8 mouse cellular contexts compared by ENCODE assay signal in the genomic region with DNA sequence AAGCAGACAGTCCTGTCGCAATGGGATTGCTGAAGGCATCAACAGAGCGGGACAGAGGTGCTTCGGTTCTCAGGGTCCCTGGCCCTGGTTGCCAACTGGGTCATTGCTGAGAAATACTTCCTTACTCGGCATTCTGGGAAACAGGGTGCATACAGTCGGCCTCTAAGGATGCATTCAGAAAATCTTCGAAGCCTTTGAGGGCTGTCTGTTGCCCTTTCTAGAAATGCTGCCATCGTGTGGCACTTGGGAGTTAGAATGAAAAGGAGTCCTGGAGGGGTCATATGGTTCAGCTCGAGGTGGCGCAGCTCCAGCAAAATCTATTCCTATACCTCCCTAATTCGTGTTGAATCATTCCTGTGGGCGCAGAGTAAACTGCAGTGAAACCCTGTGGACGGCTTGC. TPM values are rescaled to one million over a fixed set of nuclear protein-coding genes. Genes with fewer than 3 reads are reported as not detected.
DNase-seq lines count a peak whose midpoint lies in the region; ATAC-seq and TF ChIP-seq lines count a peak whose summit lies in the region.

No protein-coding gene starts in this region.

- 46% methylated on average over 12 of the region's 12 CpGs for WGBS in hindbrain, embryonic 10.5 days
- 49% methylated on average over 12 of the region's 12 CpGs for WGBS in hindbrain, embryonic 16.5 days
- 55% methylated on average over 12 of the region's 12 CpGs for WGBS in forebrain, embryonic 13.5 days

- H3K4me2 ChIP-seq in hindbrain, embryonic 16.5 days (ENCODE audit: low read length), result no peak overlapping the region
- H3K4me2 ChIP-seq in forebrain, embryonic 13.5 days, result no peak overlapping the region

- peaks cover 10% of the 10 kb centered on the region for H3K4me1 ChIP-seq in hindbrain, embryonic 10.5 days (replicated peaks)
- H3K4me1 ChIP-seq in hindbrain, embryonic 16.5 days (ENCODE audit: control insufficient read depth, insufficient read depth, low read depth, low read length), result no peaks in the 10 kb centered on the region
- peaks cover 43% of the 10 kb centered on the region for H3K4me1 ChIP-seq in E14TG2a.4 (replicated peaks; ENCODE audit: low read depth, low read length)
- H3K4me1 ChIP-seq in forebrain, embryonic 13.5 days, result no peaks in the 10 kb centered on the region

- no peak overlapping the region for H3K27ac ChIP-seq in hindbrain, embryonic 10.5 days
- no peak overlapping the region for H3K27ac ChIP-seq in hindbrain, embryonic 16.5 days (ENCODE audit: low read depth, low read length)
- H3K27ac ChIP-seq in forebrain, embryonic 13.5 days, result no peak overlapping the region

- DNase-seq in hindbrain, embryonic 10.5 days (ENCODE audit: low spot score), result peak; percentile 7
- DNase-seq in brain, embryonic 14.5 days (ENCODE audit: low read depth), result no peak
- peak; percentile 75 for DNase-seq in kidney, postnatal 10 days
- peak; percentile 24 for DNase-seq in neural tube, embryonic 10.5 days (ENCODE audit: extremely low spot score, low spot score)
- DNase-seq in urinary bladder, adult 18-20 months (ENCODE audit: low spot score in 2 of 2), result no peak

- no peak overlapping the region for H3K4me3 ChIP-seq in hindbrain, embryonic 10.5 days
- no peak overlapping the region for H3K4me3 ChIP-seq in hindbrain, embryonic 16.5 days (ENCODE audit: low read length)
- H3K4me3 ChIP-seq in E14TG2a.4 (replicated peaks; ENCODE audit: low read length), result 0 out of 2 replicates have a peak overlapping the region, but pooled peaks have one; percentile 18
- H3K4me3 ChIP-seq in forebrain, embryonic 13.5 days, result no peak overlapping the region

- no peaks in the 10 kb centered on the region for H3K27me3 ChIP-seq in hindbrain, embryonic 10.5 days (ENCODE audit: insufficient read depth, poor library complexity, severe bottlenecking)
- no peaks in the 10 kb centered on the region for H3K27me3 ChIP-seq in hindbrain, embryonic 16.5 days (replicated peaks; ENCODE audit: control insufficient read depth, insufficient read depth, low read length)
- no peaks in the 10 kb centered on the region for H3K27me3 ChIP-seq in E14TG2a.4 (ENCODE audit: insufficient read depth, low read length)
- H3K27me3 ChIP-seq in forebrain, embryonic 13.5 days, result no peaks in the 10 kb centered on the region

- no peaks in the 10 kb centered on the region for H3K9me3 ChIP-seq in hindbrain, embryonic 10.5 days
- no peaks in the 10 kb centered on the region for H3K9me3 ChIP-seq in hindbrain, embryonic 16.5 days (ENCODE audit: control insufficient read depth, low read length)
- H3K9me3 ChIP-seq in E14TG2a.4 (ENCODE audit: low read length), result no peaks in the 10 kb centered on the region
- no peaks in the 10 kb centered on the region for H3K9me3 ChIP-seq in forebrain, embryonic 13.5 days (replicated peaks)

- ATAC-seq in hindbrain, embryonic 16.5 days, result no peak
- ATAC-seq in forebrain, embryonic 13.5 days, result no peak

- H3K9ac ChIP-seq in hindbrain, embryonic 16.5 days (ENCODE audit: low read depth, low read length), result no peak overlapping the region
- no peak overlapping the region; the same call in 1 of the 2 replicates for H3K9ac ChIP-seq in forebrain, embryonic 13.5 days

- no peaks in the 10 kb centered on the region for H3K36me3 ChIP-seq in hindbrain, embryonic 10.5 days
- H3K36me3 ChIP-seq in hindbrain, embryonic 16.5 days (ENCODE audit: control insufficient read depth, insufficient read depth, low read length), result no peaks in the 10 kb centered on the region
- peaks cover 19% of the 10 kb centered on the region for H3K36me3 ChIP-seq in E14TG2a.4 (ENCODE audit: insufficient read depth, low read length)
- H3K36me3 ChIP-seq in forebrain, embryonic 13.5 days (ENCODE audit: poor library complexity, severe bottlenecking), result no peaks in the 10 kb centered on the region

- TF ChIP-seq POLR2A in brain, embryonic 14.5 days (IDR thresholded peaks at IDR 0.05; ENCODE audit: borderline replicate concordance, extremely low read depth, insufficient read depth, insufficient read length, poor library complexity, severe bottlenecking), result no peak

- TF ChIP-seq CTCF in E14TG2a.4 (conservative IDR thresholded peaks at IDR 0.05; ENCODE audit: low read length), result peak; percentile 25
- TF ChIP-seq CTCF in brain, embryonic 14.5 days (IDR thresholded peaks at IDR 0.05; ENCODE audit: borderline replicate concordance, extremely low read depth, insufficient read depth, insufficient read length), result peak; percentile 23; the same call in 1 of the 2 replicates

RNA-seq across cellular contexts. Expression of gene Spp1, which starts 2.0 kb away (rescaled TPM):
- 11.4 and 15.7 TPM in 2 replicates for polyA plus RNA-seq in hindbrain, embryonic 10.5 days (2016; fragmentation: Nextera tagmentation; extraction: Ambion mirVana)
- polyA plus RNA-seq in hindbrain, embryonic 16.5 days (2015; fragmentation: Nextera tagmentation; extraction: Ambion mirVana), result 14.9 and 23.4 TPM in 2 replicates
- 6.7 and 20.1 TPM in 2 replicates for polyA plus RNA-seq in brain, embryonic 14.5 days (2012; rRNA removed)
- 5.8 and 7.7 TPM in 2 replicates for polyA plus RNA-seq in forebrain, embryonic 13.5 days (2015; fragmentation: Nextera tagmentation; extraction: Ambion mirVana)

RNA-seq across cellular contexts. Expression of gene Pkd2, which starts 26.4 kb away (rescaled TPM):
- polyA plus RNA-seq in hindbrain, embryonic 10.5 days (2016; fragmentation: Nextera tagmentation; extraction: Ambion mirVana), result 7.7 and 8.0 TPM in 2 replicates
- 5.8 and 7.6 TPM in 2 replicates for polyA plus RNA-seq in hindbrain, embryonic 16.5 days (2015; fragmentation: Nextera tagmentation; extraction: Ambion mirVana)
- 33.5 TPM in 2 replicates for polyA plus RNA-seq in brain, embryonic 14.5 days (2012; rRNA removed)
- 7.0 and 7.1 TPM in 2 replicates for polyA plus RNA-seq in forebrain, embryonic 13.5 days (2015; fragmentation: Nextera tagmentation; extraction: Ambion mirVana)

Comparison
In these comparisons a context has a peak if more than half of its experiments do, and no peak if none do; other contexts are left out.
1. DNase-seq: peak in hindbrain, embryonic 10.5 days (single experiment), kidney, postnatal 10 days (single experiment) and neural tube, embryonic 10.5 days (single experiment); none in brain, embryonic 14.5 days (single experiment) and urinary bladder, adult 18-20 months (0 of 2).